Mouse (Mus musculus): ENCODE measurements around the gene Asah2.

- TF ChIP-seq MAX (IDR thresholded peaks at IDR 0.05; ENCODE audit: low read length): no peak
- no peak for TF ChIP-seq CTCF (conservative IDR thresholded peaks at IDR 0.05 in 1 of 2, IDR thresholded peaks at IDR 0.05 in 1 of 2; ENCODE audit: low read depth in 2 of 2, low read length in 2 of 2)
- no peak for TF ChIP-seq ZNF384 (IDR thresholded peaks at IDR 0.05; ENCODE audit: low read depth, low read length)
- TF ChIP-seq CHD2 (IDR thresholded peaks at IDR 0.05; ENCODE audit: low read length): no peak
- TF ChIP-seq JUND (conservative IDR thresholded peaks at IDR 0.05; ENCODE audit: low read depth, low read length): no peak
Measured at GRCm38 (mm10) chr19:31953799-31954198, 154.2 kb downstream of the Asah2 start.

Data from CH12.LX (cell line).